Mouse (Mus musculus): ENCODE data around the gene Bcar1.

- TF ChIP-seq MAFK (IDR thresholded peaks at IDR 0.05; ENCODE audit: insufficient read depth, low read depth, low read length) (no peak), ZNF384 (IDR thresholded peaks at IDR 0.05; ENCODE audit: low read depth, low read length) (no peak), CHD2 (IDR thresholded peaks at IDR 0.05; ENCODE audit: low read depth, low read length) (no peak)
Observed at GRCm38 (mm10) chr8:111695441-111695840, 48.2 kb downstream of the Bcar1 start.

Data from ES-E14 (cell line).